Mouse (Mus musculus): ENCODE results near the gene Trp53bp2. TPM values are rescaled to one million over a fixed set of nuclear protein-coding genes. Genes with fewer than 3 reads are reported as not detected.
A peak's percentile ranks its signal among the peaks of the same experiment; 100 is the strongest.

Trp53bp2 gene
- total and polyA plus RNA-seq, 3 experiments: 2.6 to 15.1 TPM; not detected in 1

GRCm38 (mm10) chr1:182408243-182408642 lies 729 bp upstream of the Trp53bp2 start:
- no peak overlapping the region for H3K27ac ChIP-seq (ENCODE audit: control insufficient read depth, low read depth, low read length)

GRCm38 (mm10) chr1:182409401-182410173 lies 615 bp downstream of the Trp53bp2 start:
- peaks cover 26% of the 10 kb centered on the region for H3K79me2 ChIP-seq (ENCODE audit: control insufficient read depth, insufficient read depth, low read length, poor library complexity)
- peak overlapping the region; percentile 81 to 95 for H3K4me3 ChIP-seq (ENCODE audit: control insufficient read depth in 1 of 2, insufficient read depth in 1 of 2, low read depth in 2 of 2, low read length in 2 of 2)
- H3K9me3 ChIP-seq (replicated peaks; ENCODE audit: insufficient read depth, low read length): no peaks in the 10 kb centered on the region
- no peaks in the 10 kb centered on the region for H3K27me3 ChIP-seq (ENCODE audit: control insufficient read depth in 1 of 2, insufficient read depth in 2 of 2, low read length in 2 of 2)
- DNase-seq (ENCODE audit: low read depth, low spot score): peak; percentile 64
- TF ChIP-seq RAD21 (IDR thresholded peaks at IDR 0.05; ENCODE audit: low read depth, low read length) (no peak), UBTF (IDR thresholded peaks at IDR 0.05; ENCODE audit: borderline replicate concordance, insufficient read depth, low read depth, low read length) (0 out of 2 replicates have a peak, but pooled peaks have one; percentile 38), GATA1 (IDR thresholded peaks at IDR 0.05; ENCODE audit: low read depth, low read length) (peak; percentile 47), POLR2A (IDR thresholded peaks at IDR 0.05; ENCODE audit: control insufficient read depth in 1 of 2, insufficient read depth in 1 of 2, low read depth in 1 of 2, low read length in 2 of 2, poor library complexity in 1 of 2) (0 out of 4 replicates have a peak, but pooled peaks of 1 of the 2 experiments have one; percentile 31), TBP (IDR thresholded peaks at IDR 0.05; ENCODE audit: low read depth, low read length) (no peak), ZNF384 (IDR thresholded peaks at IDR 0.05; ENCODE audit: low read depth, low read length) (peak; percentile 82), SIN3A (IDR thresholded peaks at IDR 0.05; ENCODE audit: low read length) (peak; percentile 39)
- peak overlapping the region; percentile 86 for H3K9ac ChIP-seq (ENCODE audit: control insufficient read depth, low read depth, low read length, poor library complexity, severe bottlenecking)
- H3K4me1 ChIP-seq (ENCODE audit: control insufficient read depth in 1 of 2, insufficient read depth in 2 of 2, low read length in 2 of 2): peaks cover 8 to 13% of the 10 kb centered on the region in 2 experiments
- H3K36me3 ChIP-seq (ENCODE audit: control insufficient read depth in 1 of 2, insufficient read depth in 2 of 2, low read length in 2 of 2): peaks cover 0 to 19% of the 10 kb centered on the region in 2 experiments; a peak in 2 of 4 replicates
- peak overlapping the region; percentile 24; the same call in 1 of the 2 replicates for H3K27ac ChIP-seq (ENCODE audit: control insufficient read depth, low read depth, low read length)

More at GRCm38 (mm10) chr1:182408243-182408642, 729 bp upstream of the Trp53bp2 start:
- H3K79me2 ChIP-seq (ENCODE audit: control insufficient read depth, insufficient read depth, low read length, poor library complexity): peaks cover 21% of the 10 kb centered on the region
- no peaks in the 10 kb centered on the region for H3K9me3 ChIP-seq (replicated peaks; ENCODE audit: insufficient read depth, low read length)
- TF ChIP-seq TBP (IDR thresholded peaks at IDR 0.05; ENCODE audit: low read depth, low read length): 0 out of 2 replicates have a peak, but pooled peaks have one; percentile 19
- 0 out of 2 replicates have a peak, but pooled peaks have one; percentile 39 for TF ChIP-seq SIN3A (IDR thresholded peaks at IDR 0.05; ENCODE audit: low read length)
- TF ChIP-seq ZC3H11A (IDR thresholded peaks at IDR 0.05; ENCODE audit: low read depth, low read length): no peak
- TF ChIP-seq MAX (IDR thresholded peaks at IDR 0.05; ENCODE audit: low read length): peak; percentile 35; the same call in 1 of the 2 replicates
- 0 out of 2 replicates have a peak, but pooled peaks have one; percentile 41 for TF ChIP-seq CHD1 (IDR thresholded peaks at IDR 0.05; ENCODE audit: low read depth, low read length)
- TF ChIP-seq SMC3 (IDR thresholded peaks at IDR 0.05; ENCODE audit: low read depth, low read length): no peak
- H3K4me1 ChIP-seq (ENCODE audit: control insufficient read depth in 1 of 2, insufficient read depth in 2 of 2, low read length in 2 of 2): peaks cover 5 to 6% of the 10 kb centered on the region in 2 experiments; a peak in 3 of 4 replicates
- peak overlapping the region; percentile 70 for H3K9ac ChIP-seq (ENCODE audit: control insufficient read depth, low read depth, low read length, poor library complexity, severe bottlenecking)
- no peaks in the 10 kb centered on the region for H3K27me3 ChIP-seq (ENCODE audit: control insufficient read depth in 1 of 2, insufficient read depth in 2 of 2, low read length in 2 of 2)
- H3K4me3 ChIP-seq (ENCODE audit: control insufficient read depth in 1 of 2, insufficient read depth in 1 of 2, low read depth in 2 of 2, low read length in 2 of 2): peak overlapping the region; percentile 68 to 76
- peaks cover 0 to 14% of the 10 kb centered on the region in 2 experiments; a peak in 2 of 4 replicates for H3K36me3 ChIP-seq (ENCODE audit: control insufficient read depth in 1 of 2, insufficient read depth in 2 of 2, low read length in 2 of 2)
- no peak for DNase-seq (ENCODE audit: low read depth, low spot score)
